Mouse (Mus musculus) myocyte (in vitro differentiated cells): Measurements from ENCODE around the gene Gm4756.

Experiments used
- MAX ChIP-seq: IDR thresholded peaks from one replicate; pipeline ENCODE4 v1.6.1; 2011; ENCODE audit warnings: low read depth, mild to moderate bottlenecking, control low read depth
- MYOG ChIP-seq, 3 experiments: IDR thresholded peaks; one replicate each; pipeline ENCODE4 v1.6.1; 2011; ENCODE audit warnings: control low read depth in 2 of 3, low read depth in 2 of 3, mild to moderate bottlenecking in 2 of 3; ENCODE audit not compliant: insufficient read length in 2 of 3, control insufficient read depth in 1 of 3, insufficient read depth in 1 of 3
- POLR2A ChIP-seq: IDR thresholded peaks from one replicate; pipeline ENCODE4 v1.6.1; 2011; ENCODE audit warnings: low read depth, mild to moderate bottlenecking, control low read depth, moderate library complexity; ENCODE audit not compliant: insufficient read length
- SRF ChIP-seq: IDR thresholded peaks from one replicate; pipeline ENCODE4 v1.6.1; 2011; ENCODE audit warnings: low read depth; ENCODE audit not compliant: control insufficient read depth, insufficient read length
- USF1 ChIP-seq: IDR thresholded peaks from one replicate; pipeline ENCODE4 v1.6.1; 2011; ENCODE audit warnings: low read depth, mild to moderate bottlenecking, control low read depth, moderate library complexity

GRCm38 (mm10) chr12:72679635-72680034 is 30.2 kb upstream of the Gm4756 start:
- TF ChIP-seq POLR2A (no peak), SRF (no peak), MAX (no peak), USF1 (no peak), MYOG (IDR thresholded peaks at IDR 0.05; ENCODE audit: control insufficient read depth in 1 of 3, insufficient read depth in 1 of 3, insufficient read length in 2 of 3, low read depth in 2 of 3) (no peak)
